In genomic region chr5:41762947-41763730, GRCm38 (mm10) we compare ENCODE assay signal across 8 mouse cellular contexts. TPM values are rescaled to one million over a fixed set of nuclear protein-coding genes. Genes with fewer than 3 reads are reported as not detected.
A peak's percentile ranks its signal among the peaks of the same experiment; 100 is the strongest.
DNase-seq lines count a peak whose midpoint lies in the region; ATAC-seq lines count a peak whose summit lies in the region.
"Had no signal": no experiment of that assay in that cellular context is flagged by ENCODE, and none has a peak within 500 bp of the region (broad histone marks: within the 10 kb centered on the region; RNA-seq: fewer than 3 reads in every experiment).

No protein-coding gene starts in this region.

- H3K4me1 ChIP-seq in lung, embryonic 16.5 days (replicated peaks; ENCODE audit: control insufficient read depth, insufficient read depth, low read length), result peaks cover 10% of the 10 kb centered on the region; the same call in 1 of the 2 replicates
- peaks cover 33% of the 10 kb centered on the region for H3K4me1 ChIP-seq in embryonic facial prominence, embryonic 13.5 days
- H3K4me1 ChIP-seq in hindbrain, embryonic 16.5 days (ENCODE audit: control insufficient read depth, insufficient read depth, low read depth, low read length), result peaks cover 27% of the 10 kb centered on the region
- H3K4me1 ChIP-seq in neural tube, embryonic 15.5 days, result peaks cover 41% of the 10 kb centered on the region

- no peaks in the 10 kb centered on the region for H3K36me3 ChIP-seq in lung, embryonic 16.5 days (ENCODE audit: control insufficient read depth, insufficient read depth, low read length)
- H3K36me3 ChIP-seq in embryonic facial prominence, embryonic 13.5 days, result no peaks in the 10 kb centered on the region
- H3K36me3 ChIP-seq in hindbrain, embryonic 16.5 days (ENCODE audit: control insufficient read depth, insufficient read depth, low read length), result no peaks in the 10 kb centered on the region
- H3K36me3 ChIP-seq in neural tube, embryonic 15.5 days, result no peaks in the 10 kb centered on the region

- H3K9me3 ChIP-seq in lung, embryonic 16.5 days (ENCODE audit: control insufficient read depth, low read length), result no peaks in the 10 kb centered on the region
- H3K9me3 ChIP-seq in embryonic facial prominence, embryonic 13.5 days, result no peaks in the 10 kb centered on the region
- H3K9me3 ChIP-seq in hindbrain, embryonic 16.5 days (ENCODE audit: control insufficient read depth, low read length), result no peaks in the 10 kb centered on the region
- H3K9me3 ChIP-seq in neural tube, embryonic 15.5 days (replicated peaks), result no peaks in the 10 kb centered on the region

- peak overlapping the region; percentile 56 for H3K4me2 ChIP-seq in lung, embryonic 16.5 days (ENCODE audit: low read depth, low read length)
- peak overlapping the region; percentile 71 for H3K4me2 ChIP-seq in embryonic facial prominence, embryonic 13.5 days
- H3K4me2 ChIP-seq in hindbrain, embryonic 16.5 days (ENCODE audit: low read length), result peak overlapping the region; percentile 46
- H3K4me2 ChIP-seq in neural tube, embryonic 15.5 days, result peak overlapping the region; percentile 59

- 3% methylated on average over 41 of the region's 41 CpGs for WGBS in lung, embryonic 16.5 days
- under 1% methylated on average over 41 of the region's 41 CpGs for WGBS in embryonic facial prominence, embryonic 13.5 days
- 1% methylated on average over 40 of the region's 41 CpGs for WGBS in hindbrain, embryonic 16.5 days
- WGBS in neural tube, embryonic 15.5 days, result under 1% methylated on average over 41 of the region's 41 CpGs

- DNase-seq in lung, postnatal 25 days (ENCODE audit: low spot score), result no peak
- no peak for DNase-seq in left cerebral cortex, adult 8-10 months (ENCODE audit: low spot score in 2 of 2)
- DNase-seq in gastrocnemius, postnatal 25 days, result no peak

- peaks cover 89% of the 10 kb centered on the region for H3K27me3 ChIP-seq in lung, embryonic 16.5 days (ENCODE audit: control insufficient read depth, insufficient read depth, low read depth, low read length)
- H3K27me3 ChIP-seq in embryonic facial prominence, embryonic 13.5 days, result peaks cover 95% of the 10 kb centered on the region
- peaks cover 42% of the 10 kb centered on the region for H3K27me3 ChIP-seq in hindbrain, embryonic 16.5 days (replicated peaks; ENCODE audit: control insufficient read depth, insufficient read depth, low read length)
- peaks cover 90% of the 10 kb centered on the region for H3K27me3 ChIP-seq in neural tube, embryonic 15.5 days (replicated peaks)

- peak overlapping the region; percentile 42 for H3K4me3 ChIP-seq in lung, embryonic 16.5 days (ENCODE audit: low read length)
- H3K4me3 ChIP-seq in embryonic facial prominence, embryonic 13.5 days, result peak overlapping the region; percentile 42
- peak overlapping the region; percentile 34 for H3K4me3 ChIP-seq in hindbrain, embryonic 16.5 days (ENCODE audit: low read length)
- peak overlapping the region; percentile 34 for H3K4me3 ChIP-seq in neural tube, embryonic 15.5 days (replicated peaks)

- H3K27ac ChIP-seq in lung, embryonic 16.5 days (ENCODE audit: low read length), result no peak overlapping the region
- H3K27ac ChIP-seq in embryonic facial prominence, embryonic 13.5 days, result no peak overlapping the region
- no peak overlapping the region for H3K27ac ChIP-seq in hindbrain, embryonic 16.5 days (ENCODE audit: low read depth, low read length)
- no peak overlapping the region for H3K27ac ChIP-seq in neural tube, embryonic 15.5 days (replicated peaks)

- H3K9ac ChIP-seq in lung, embryonic 16.5 days (ENCODE audit: low read length), result no peak overlapping the region
- 0 out of 2 replicates have a peak overlapping the region, but pooled peaks have one; percentile 21 for H3K9ac ChIP-seq in embryonic facial prominence, embryonic 13.5 days
- H3K9ac ChIP-seq in hindbrain, embryonic 16.5 days (ENCODE audit: low read depth, low read length), result no peak overlapping the region
- H3K9ac ChIP-seq in neural tube, embryonic 15.5 days (replicated peaks), result no peak overlapping the region

- peak; percentile 45; the same call in 1 of the 2 replicates for ATAC-seq in lung, embryonic 16.5 days (ENCODE audit: low read depth)
- 0 out of 2 replicates have a peak, but pooled peaks have one; percentile 17 for ATAC-seq in embryonic facial prominence, embryonic 13.5 days (ENCODE audit: insufficient number of reproducible peaks, insufficient read depth, low FRiP score, low TSS enrichment, low read depth)
- peak; percentile 29 for ATAC-seq in hindbrain, embryonic 16.5 days
- ATAC-seq in neural tube, embryonic 15.5 days (ENCODE audit: low FRiP score), result peak; percentile 19; the same call in 1 of the 2 replicates

RNA-seq across cellular contexts. Expression of gene Nkx3-2, which starts 1.2 kb away (rescaled TPM):
- polyA plus RNA-seq in lung, embryonic 16.5 days (2015; fragmentation: Nextera tagmentation; extraction: Ambion mirVana), result not detected in 2 replicates
- polyA plus RNA-seq in embryonic facial prominence, embryonic 13.5 days (2015; fragmentation: Nextera tagmentation; extraction: Ambion mirVana), result 0.35 TPM in 1 of 2 replicates, not detected in the other
- polyA plus RNA-seq in hindbrain, embryonic 16.5 days (2015; fragmentation: Nextera tagmentation; extraction: Ambion mirVana), result not detected in 2 replicates
- 0.23 and 0.82 TPM in 2 replicates for polyA plus RNA-seq in neural tube, embryonic 15.5 days (2015; fragmentation: Nextera tagmentation; extraction: Ambion mirVana)
- total RNA-seq in left cerebral cortex, adult 8-10 months (2022), result not detected
- total RNA-seq in gastrocnemius, postnatal 25 days (2021), result under 1 TPM in 1 of 2 experiments, not detected in 1; 0.15 TPM
- polyA plus RNA-seq: cerebellum, adult 2 months had no signal

RNA-seq across cellular contexts. Expression of gene Rab28, which starts 55.2 kb away (rescaled TPM):
- polyA plus RNA-seq in lung, embryonic 16.5 days (2015; fragmentation: Nextera tagmentation; extraction: Ambion mirVana), result 53.8 and 57.7 TPM in 2 replicates
- 74.9 and 79.1 TPM in 2 replicates for polyA plus RNA-seq in embryonic facial prominence, embryonic 13.5 days (2015; fragmentation: Nextera tagmentation; extraction: Ambion mirVana)
- 59.4 and 60.2 TPM in 2 replicates for polyA plus RNA-seq in hindbrain, embryonic 16.5 days (2015; fragmentation: Nextera tagmentation; extraction: Ambion mirVana)
- polyA plus RNA-seq in neural tube, embryonic 15.5 days (2015; fragmentation: Nextera tagmentation; extraction: Ambion mirVana), result 56.5 and 63.7 TPM in 2 replicates
- 10 to 100 TPM; 69.4 to 76.4 (median 74.4) TPM for total RNA-seq in left cerebral cortex, adult 8-10 months (2022)
- 10 to 100 TPM; 73.6 to 79.9 TPM for total RNA-seq in gastrocnemius, postnatal 25 days (2021)
